Mouse (Mus musculus) urinary bladder, postnatal 25 days (tissue): Measurements from ENCODE around the gene Snx14.

ENCODE experiments used
- DNase-seq: peaks from one replicate; pipeline ENCODE4 v3.0.0; 2022; ENCODE audit warnings: low spot score

Snx14 gene

DNA sequence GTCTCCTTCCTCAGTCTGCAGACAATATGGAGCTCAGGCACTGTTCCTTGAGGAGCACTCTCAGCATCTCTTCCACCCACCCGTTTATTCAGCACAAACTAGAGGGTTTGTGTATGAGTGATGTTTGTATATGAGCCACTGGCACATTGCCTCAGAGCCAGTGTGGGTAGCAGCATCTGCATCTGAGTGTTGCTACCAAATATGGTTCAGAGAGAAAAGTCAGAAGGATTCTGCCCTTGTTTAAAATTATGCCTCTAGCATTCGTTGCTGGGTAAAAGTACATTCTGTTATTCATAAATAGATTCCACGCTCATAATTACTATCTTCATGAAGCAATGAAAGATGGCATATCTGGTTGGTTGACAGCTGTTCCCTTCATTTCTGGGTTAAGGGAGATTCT, 96.1 kb downstream of the Snx14 start:
- DNase-seq: no peak

GRCm38 (mm10) chr9:88342241-88342640, 96.5 kb downstream of the Snx14 start:
- no peak for DNase-seq

DNA sequence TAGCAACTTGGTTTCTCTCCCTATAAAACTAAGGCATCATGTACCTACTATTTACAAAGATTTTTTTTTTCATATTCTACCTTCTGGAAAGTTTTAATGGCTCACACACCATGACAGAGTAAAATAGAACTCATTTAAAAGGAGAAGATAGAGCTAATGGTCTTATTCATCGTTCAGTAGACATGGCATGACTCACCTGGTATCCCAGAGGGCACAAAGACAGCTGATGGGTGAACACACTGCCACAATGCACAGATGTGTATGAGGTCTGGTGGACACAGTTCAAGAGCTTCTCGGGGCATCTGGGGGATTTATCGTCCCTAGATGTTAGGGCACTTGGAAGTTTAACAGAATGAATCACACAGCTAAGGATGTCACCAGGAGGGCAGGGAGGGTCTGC, 97.9 kb downstream of the Snx14 start:
- DNase-seq: no peak

- no peak for DNase-seq
These were observed 102.9 kb downstream of the Snx14 start for GRCm38 (mm10) chr9:88335839-88336238.

- no peak for DNase-seq
These were observed 106.3 kb downstream of the Snx14 start for GRCm38 (mm10) chr9:88332447-88332846.

GRCm38 (mm10) chr9:88330316-88330715, 108.4 kb downstream of the Snx14 start:
- DNase-seq: no peak

DNA sequence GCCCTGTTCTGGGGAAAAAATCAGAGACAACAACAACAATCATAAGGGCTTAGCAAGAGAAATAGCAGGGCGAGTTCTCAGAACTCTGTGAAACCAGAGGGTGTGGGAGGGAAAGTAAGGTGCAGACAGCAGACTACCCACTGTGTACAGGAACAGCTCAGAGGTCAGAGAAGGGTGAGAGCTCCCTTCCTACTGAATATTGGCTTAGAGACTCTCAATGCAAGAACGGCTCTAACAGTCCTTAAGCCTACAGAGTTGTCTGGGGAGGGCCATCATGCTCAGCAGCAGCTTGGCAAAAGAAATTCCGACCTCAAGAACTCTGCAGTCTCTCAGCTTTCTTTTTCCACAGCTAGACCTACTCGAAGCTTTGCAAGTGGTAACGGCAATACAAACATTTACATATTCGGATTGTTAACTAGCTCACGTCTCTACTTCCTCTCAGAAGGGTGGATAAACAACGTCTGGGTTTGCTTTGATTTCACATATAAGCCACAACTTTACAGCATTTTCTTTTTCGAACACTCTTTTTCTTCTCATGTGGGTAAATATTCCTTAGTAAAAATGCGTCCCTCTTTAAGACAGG, 109.5 kb downstream of the Snx14 start:
- DNase-seq: no peak

GRCm38 (mm10) chr9:88328666-88329065, 110.1 kb downstream of the Snx14 start:
- no peak for DNase-seq

GRCm38 (mm10) chr9:88326930-88327901, 111.5 kb downstream of the Snx14 start, which contains the start of gene Nt5e:
Gene Nt5e (plus strand): TSS chr9:88327197.
- peak; percentile 44 for DNase-seq
